Mouse (Mus musculus) cerebellum, adult 2 months (tissue): ENCODE results near the gene Gm45837.

Experiments used
- CTCF ChIP-seq: fragments of 200-500 bp; IDR thresholded peaks from 2 replicates; pipeline ENCODE4 v1.5.1; 2011; ENCODE audit warnings: low read depth, mild to moderate bottlenecking, control low read depth, low read length, moderate library complexity, borderline replicate concordance; ENCODE audit not compliant: insufficient read depth
- POLR2A ChIP-seq: fragments of 200-500 bp; IDR thresholded peaks from 2 replicates; pipeline ENCODE4 v1.6.1; 2011; ENCODE audit warnings: low read length, control low read depth, borderline replicate concordance; ENCODE audit not compliant: insufficient read depth

DNA sequence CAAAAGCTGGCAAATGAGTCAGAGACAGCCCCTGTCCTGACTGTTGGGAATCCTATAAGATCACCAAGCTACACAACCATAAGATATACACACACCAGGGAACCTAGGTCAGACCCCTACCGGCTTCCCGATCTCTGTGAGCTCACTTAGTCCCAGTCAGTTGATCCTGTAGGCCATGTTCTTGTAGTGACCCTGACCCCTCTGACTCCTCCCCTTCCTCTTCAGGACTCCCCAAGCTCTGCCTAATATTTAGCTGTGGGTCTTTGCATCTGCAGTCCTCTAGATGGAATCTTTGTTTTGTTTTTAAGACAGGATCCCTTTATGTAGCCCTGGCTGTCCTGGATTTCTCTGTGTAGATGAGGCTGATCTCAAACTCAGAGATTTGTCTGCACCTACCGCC is 138.6 kb downstream of the Gm45837 start:
- TF ChIP-seq CTCF: no peak
- no peak for TF ChIP-seq POLR2A
